Mouse (Mus musculus) testis, adult 2 months (tissue): ENCODE results near the gene Gm10061.

ENCODE experiments used
- CTCF ChIP-seq: fragments of 200-500 bp; IDR thresholded peaks from 2 replicates; pipeline ENCODE4 v1.5.1; 2012; ENCODE audit warnings: low read depth, mild to moderate bottlenecking, inconsistent platforms, low read length, moderate library complexity; ENCODE audit not compliant: control insufficient read depth, insufficient read depth, insufficient replicate concordance
- POLR2A ChIP-seq: fragments of 200-500 bp; IDR thresholded peaks from 2 replicates; pipeline ENCODE4 v1.6.1; 2012; ENCODE audit warnings: low read depth, mild to moderate bottlenecking, inconsistent platforms, low read length, moderate library complexity; ENCODE audit not compliant: control insufficient read depth

DNA sequence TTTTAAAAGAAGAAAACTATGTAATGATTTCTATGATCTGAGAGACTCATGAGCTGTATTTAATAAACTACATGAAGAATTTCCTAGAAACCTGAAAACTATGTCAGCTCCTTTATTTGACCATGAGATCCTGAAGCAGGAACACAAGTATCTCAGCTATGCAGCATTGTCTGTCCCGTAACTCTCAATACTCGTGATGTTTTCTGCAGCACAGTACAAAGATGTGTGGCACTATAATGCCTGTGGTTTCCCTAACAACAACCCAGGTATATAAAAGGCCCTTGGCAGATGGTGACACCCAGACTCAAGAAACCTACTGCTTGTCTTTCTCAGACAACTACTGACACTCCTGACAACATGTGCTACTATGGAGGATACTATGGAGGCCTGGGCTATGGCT, 23.5 kb downstream of the Gm10061 start, which contains the start of gene 1110057P08Rik:
- TF ChIP-seq CTCF (no peak), POLR2A (no peak)
